ENCODE assay signal across 7 mouse cellular contexts in genomic region chrX:47892431-47893024, GRCm38 (mm10). TPM values are rescaled to one million over a fixed set of nuclear protein-coding genes. Genes with fewer than 3 reads are reported as not detected.
DNase-seq lines count a peak whose midpoint lies in the region; ATAC-seq and TF ChIP-seq lines count a peak whose summit lies in the region.

TSS of gene Smarca1 (minus strand) at chrX:47892974.

- H3K27me3 ChIP-seq in limb, embryonic 11.5 days (ENCODE audit: control insufficient read depth, insufficient read depth, low read length), result no peaks in the 10 kb centered on the region

- WGBS in limb, embryonic 11.5 days, result 25% methylated on average over 16 of the region's 17 CpGs

- H3K4me3 ChIP-seq in left cerebral cortex, adult 2 months, result peak within 1 kb of the TSS; percentile 50
- H3K4me3 ChIP-seq in bone marrow macrophage, adult 2 months (ENCODE audit: insufficient read depth, low read length), result peak within 1 kb of the TSS; percentile 57
- peak within 1 kb of the TSS; percentile 53 for H3K4me3 ChIP-seq in limb, embryonic 11.5 days (ENCODE audit: low read depth, low read length)

- DNase-seq in left cerebral cortex, adult 2 months (ENCODE audit: extremely low spot score in 1 of 2, low spot score in 2 of 2), result no peak
- DNase-seq in left cerebral cortex, adult 11 months (ENCODE audit: low spot score), result no peak
- peak; percentile 9 for DNase-seq in forelimb bud, embryonic 11.5 days (ENCODE audit: low read depth, low spot score)
- no peak for DNase-seq in limb, embryonic 11.5 days (ENCODE audit: low spot score)
- peak; percentile 10 for DNase-seq in retina, embryonic 14.5 days (ENCODE audit: low spot score)
- no peak for DNase-seq in kidney, postnatal 25 days

- no peaks in the 10 kb centered on the region for H3K36me3 ChIP-seq in limb, embryonic 11.5 days (ENCODE audit: control insufficient read depth, insufficient read depth, low read length)

- TF ChIP-seq POLR2A in bone marrow macrophage, adult 2 months (IDR thresholded peaks at IDR 0.05; ENCODE audit: borderline replicate concordance, low read depth, low read length), result no peak

- H3K9me3 ChIP-seq in limb, embryonic 11.5 days (ENCODE audit: control insufficient read depth, low read length), result no peaks in the 10 kb centered on the region

- H3K4me2 ChIP-seq in limb, embryonic 11.5 days (ENCODE audit: low read depth, severe bottlenecking), result peak within 1 kb of the TSS; percentile 45

- H3K4me1 ChIP-seq in bone marrow macrophage, adult 2 months (ENCODE audit: control insufficient read depth, insufficient read depth, low read length), result no peaks in the 10 kb centered on the region
- H3K4me1 ChIP-seq in limb, embryonic 11.5 days (ENCODE audit: control insufficient read depth, insufficient read depth, low read length), result no peaks in the 10 kb centered on the region

- peak within 1 kb of the TSS; percentile 86 for H3K27ac ChIP-seq in left cerebral cortex, adult 2 months
- H3K27ac ChIP-seq in bone marrow macrophage, adult 2 months (ENCODE audit: insufficient read depth, low read depth, low read length), result no peak within 1 kb of the TSS
- peak within 1 kb of the TSS; percentile 59 for H3K27ac ChIP-seq in limb, embryonic 11.5 days (replicated peaks; ENCODE audit: low read depth, low read length)

- ATAC-seq in limb, embryonic 11.5 days (ENCODE audit: insufficient number of reproducible peaks, low FRiP score, low TSS enrichment, low read depth), result peak; percentile 76

- H3K9ac ChIP-seq in limb, embryonic 11.5 days (ENCODE audit: low read length), result peak within 1 kb of the TSS; percentile 68

- TF ChIP-seq CTCF in left cerebral cortex, adult 2 months (IDR thresholded peaks at IDR 0.05), result no peak
- TF ChIP-seq CTCF in bone marrow macrophage, adult 2 months (IDR thresholded peaks at IDR 0.05; ENCODE audit: low read depth, low read length), result no peak

- intact Hi-C loops in left cerebral cortex, adult 2 months (cut with DNase I), result no loop called here

RNA-seq across cellular contexts. Expression of gene Smarca1, which starts in this region (rescaled TPM):
- total RNA-seq in left cerebral cortex, adult 2 months (2021), result 10 to 100 TPM; 45.6 to 46.0 TPM
- polyA plus RNA-seq in bone marrow macrophage, adult 2 months (2012; ENCODE audit: insufficient read depth, insufficient read length, missing spikeins), result 0.13 TPM in 1 of 2 replicates, not detected in the other
- 36.0 and 36.5 TPM in 2 replicates for polyA plus RNA-seq in limb, embryonic 11.5 days (2014; fragmentation: Nextera tagmentation; extraction: Ambion mirVana)

Comparison
In these comparisons a context has a peak if more than half of its experiments do, and no peak if none do; other contexts are left out.
1. RNA of gene Smarca1 (polyA plus RNA-seq): 36.0 to 36.5 TPM in limb, embryonic 11.5 days; 0.13 TPM in bone marrow macrophage, adult 2 months; every median in the first group is over 10 times any median in the second.
2. DNase-seq: peak in forelimb bud, embryonic 11.5 days (single experiment) and retina, embryonic 14.5 days (single experiment); none in left cerebral cortex, adult 2 months (0 of 2), left cerebral cortex, adult 11 months (single experiment), limb, embryonic 11.5 days (single experiment) and kidney, postnatal 25 days (0 of 2).
3. Peak in every context shown above with its lines, with median percentiles within 50 percentile points of each other: H3K4me3 ChIP-seq.